Mouse (Mus musculus): ENCODE data around the gene Avil. TPM values are rescaled to one million over a fixed set of nuclear protein-coding genes. Genes with fewer than 3 reads are reported as not detected.

The Avil gene
- polyA plus RNA-seq, 1 experiment, result 0.13 TPM

DNA sequence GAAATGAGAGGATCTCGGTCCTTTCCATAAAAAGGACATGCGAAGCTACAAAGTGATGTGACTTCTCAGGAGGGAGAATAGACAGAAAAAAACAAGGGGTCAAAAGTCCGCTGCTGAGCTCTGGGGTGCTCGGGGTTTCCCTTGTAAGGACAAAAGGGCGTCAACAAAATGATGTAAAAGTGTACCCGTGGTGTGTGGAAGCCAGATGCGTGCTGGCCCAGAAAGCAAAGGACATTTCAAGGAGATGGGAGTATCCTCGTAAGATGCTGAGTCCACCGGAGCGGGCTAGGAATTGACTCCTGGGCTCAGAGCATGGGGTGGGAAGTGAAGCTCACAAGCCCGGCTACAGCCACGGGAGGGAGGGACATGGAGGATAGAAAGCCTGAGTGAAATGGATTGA, 37.1 kb downstream of the Avil start:
- Histone ChIP-seq H3K79me3 (ENCODE audit: low read depth) (no peaks in the 10 kb centered on the region), H3K27me3 (ENCODE audit: control insufficient read depth, insufficient read depth, insufficient read length) (no peaks in the 10 kb centered on the region), H3K79me2 (ENCODE audit: control insufficient read depth, insufficient read depth) (peaks cover 7% of the 10 kb centered on the region), H3K36me3 (ENCODE audit: control insufficient read depth, insufficient read depth) (no peaks in the 10 kb centered on the region), H3ac (ENCODE audit: control insufficient read depth, insufficient read length, low read depth) (no peak overlapping the region), H3K4me3 (ENCODE audit: insufficient read depth, poor library complexity, severe bottlenecking) (no peak overlapping the region)
- TF ChIP-seq MAX (IDR thresholded peaks at IDR 0.05), result no peak
- TF ChIP-seq CEBPB (IDR thresholded peaks at IDR 0.05; ENCODE audit: low read depth), result no peak
- no peak for TF ChIP-seq CTCF (IDR thresholded peaks at IDR 0.05; ENCODE audit: control insufficient read depth, insufficient read depth, insufficient read length)
- TF ChIP-seq MYOG (IDR thresholded peaks at IDR 0.05; ENCODE audit: control insufficient read depth, extremely low read depth, insufficient read length), result no peak
- no peak for TF ChIP-seq MYOD1 (IDR thresholded peaks at IDR 0.05; ENCODE audit: control insufficient read depth, insufficient read length, low read depth)
- no peak for TF ChIP-seq FOSL1 (IDR thresholded peaks at IDR 0.05; ENCODE audit: insufficient read depth, low read length, poor library complexity, severe bottlenecking)

- Histone ChIP-seq H3ac (ENCODE audit: control insufficient read depth, insufficient read length, low read depth) (peak overlapping the region; percentile 65), H3K27me3 (ENCODE audit: control insufficient read depth, insufficient read depth, insufficient read length) (no peaks in the 10 kb centered on the region), H3K36me3 (ENCODE audit: control insufficient read depth, insufficient read depth) (peaks cover 23% of the 10 kb centered on the region), H3K79me3 (ENCODE audit: low read depth) (peaks cover 2% of the 10 kb centered on the region), H3K79me2 (ENCODE audit: control insufficient read depth, insufficient read depth) (peaks cover 21% of the 10 kb centered on the region), H3K4me3 (ENCODE audit: insufficient read depth, poor library complexity, severe bottlenecking) (peak overlapping the region; percentile 71)
- TF ChIP-seq MAX (IDR thresholded peaks at IDR 0.05) (no peak), CEBPB (IDR thresholded peaks at IDR 0.05; ENCODE audit: low read depth) (no peak), MYOG (IDR thresholded peaks at IDR 0.05; ENCODE audit: control insufficient read depth, extremely low read depth, insufficient read length) (no peak), FOSL1 (IDR thresholded peaks at IDR 0.05; ENCODE audit: insufficient read depth, low read length, poor library complexity, severe bottlenecking) (no peak), MYOD1 (IDR thresholded peaks at IDR 0.05; ENCODE audit: control insufficient read depth, insufficient read length, low read depth) (no peak), USF1 (IDR thresholded peaks at IDR 0.05; ENCODE audit: low read depth) (no peak), CTCF (IDR thresholded peaks at IDR 0.05; ENCODE audit: control insufficient read depth, insufficient read depth, insufficient read length) (no peak)
Measured at GRCm38 (mm10) chr10:127040569-127041214, 40.2 kb downstream of the Avil start.

GRCm38 (mm10) chr10:127041274-127041766, 40.8 kb downstream of the Avil start, which contains the start of the genes Mettl1 and Eef1akmt3:
Gene Mettl1, plus strand, starts transcription at chr10:127041414.
Gene Eef1akmt3, minus strand, starts transcription at chr10:127041513.
- no peak for TF ChIP-seq CEBPB (IDR thresholded peaks at IDR 0.05; ENCODE audit: low read depth)
- TF ChIP-seq MAX (IDR thresholded peaks at IDR 0.05), result no peak
- no peak for TF ChIP-seq USF1 (IDR thresholded peaks at IDR 0.05; ENCODE audit: low read depth)
- TF ChIP-seq CTCF (IDR thresholded peaks at IDR 0.05; ENCODE audit: control insufficient read depth, insufficient read depth, insufficient read length), result no peak
- no peak for TF ChIP-seq FOSL1 (IDR thresholded peaks at IDR 0.05; ENCODE audit: insufficient read depth, low read length, poor library complexity, severe bottlenecking)
- TF ChIP-seq MYOG (IDR thresholded peaks at IDR 0.05; ENCODE audit: control insufficient read depth, extremely low read depth, insufficient read length), result no peak
- no peak for TF ChIP-seq MYOD1 (IDR thresholded peaks at IDR 0.05; ENCODE audit: control insufficient read depth, insufficient read length, low read depth)
- H3K79me2 ChIP-seq (ENCODE audit: control insufficient read depth, insufficient read depth), result peaks cover 21% of the 10 kb centered on the region
- peak within 1 kb of the TSS; percentile 100 for H3ac ChIP-seq (ENCODE audit: control insufficient read depth, insufficient read length, low read depth)
- peaks cover 27% of the 10 kb centered on the region for H3K36me3 ChIP-seq (ENCODE audit: control insufficient read depth, insufficient read depth)
- no peaks in the 10 kb centered on the region for H3K27me3 ChIP-seq (ENCODE audit: control insufficient read depth, insufficient read depth, insufficient read length)
- H3K79me3 ChIP-seq (ENCODE audit: low read depth), result peaks cover 2% of the 10 kb centered on the region
- peak within 1 kb of the TSS; percentile 71 for H3K4me3 ChIP-seq (ENCODE audit: insufficient read depth, poor library complexity, severe bottlenecking)

- Histone ChIP-seq H3K36me3 (ENCODE audit: control insufficient read depth, insufficient read depth) (peaks cover 27% of the 10 kb centered on the region), H3K4me3 (ENCODE audit: insufficient read depth, poor library complexity, severe bottlenecking) (peak overlapping the region; percentile 71), H3K79me2 (ENCODE audit: control insufficient read depth, insufficient read depth) (peaks cover 21% of the 10 kb centered on the region), H3K79me3 (ENCODE audit: low read depth) (peaks cover 2% of the 10 kb centered on the region), H3K27me3 (ENCODE audit: control insufficient read depth, insufficient read depth, insufficient read length) (no peaks in the 10 kb centered on the region), H3ac (ENCODE audit: control insufficient read depth, insufficient read length, low read depth) (peak overlapping the region; percentile 100)
- TF ChIP-seq MAX (IDR thresholded peaks at IDR 0.05) (peak; percentile 98), CTCF (IDR thresholded peaks at IDR 0.05; ENCODE audit: control insufficient read depth, insufficient read depth, insufficient read length) (no peak)
Measured at GRCm38 (mm10) chr10:127041774-127042338, 41.3 kb downstream of the Avil start.

GRCm38 (mm10) chr10:127042468-127043115, 42.1 kb downstream of the Avil start:
- Histone ChIP-seq H3K79me3 (ENCODE audit: low read depth) (peaks cover 2% of the 10 kb centered on the region), H3K27me3 (ENCODE audit: control insufficient read depth, insufficient read depth, insufficient read length) (no peaks in the 10 kb centered on the region), H3K36me3 (ENCODE audit: control insufficient read depth, insufficient read depth) (peaks cover 27% of the 10 kb centered on the region), H3K79me2 (ENCODE audit: control insufficient read depth, insufficient read depth) (peaks cover 21% of the 10 kb centered on the region), H3ac (ENCODE audit: control insufficient read depth, insufficient read length, low read depth) (peak overlapping the region; percentile 40), H3K4me3 (ENCODE audit: insufficient read depth, poor library complexity, severe bottlenecking) (peak overlapping the region; percentile 71)
- no peak for TF ChIP-seq CEBPB (IDR thresholded peaks at IDR 0.05; ENCODE audit: low read depth)
- TF ChIP-seq MYOD1 (IDR thresholded peaks at IDR 0.05; ENCODE audit: control insufficient read depth, insufficient read length, low read depth), result no peak
- TF ChIP-seq USF1 (IDR thresholded peaks at IDR 0.05; ENCODE audit: low read depth), result no peak
- TF ChIP-seq CTCF (IDR thresholded peaks at IDR 0.05; ENCODE audit: control insufficient read depth, insufficient read depth, insufficient read length), result no peak
- TF ChIP-seq MAX (IDR thresholded peaks at IDR 0.05), result no peak
- no peak for TF ChIP-seq FOSL1 (IDR thresholded peaks at IDR 0.05; ENCODE audit: insufficient read depth, low read length, poor library complexity, severe bottlenecking)
- TF ChIP-seq MYOG (IDR thresholded peaks at IDR 0.05; ENCODE audit: control insufficient read depth, extremely low read depth, insufficient read length), result no peak

Measured in C2C12 (cell line).